Mouse (Mus musculus) kidney, postnatal 0 days (tissue): ENCODE data around the gene Rps28. TPM values are rescaled to one million over a fixed set of nuclear protein-coding genes. Genes with fewer than 3 reads are reported as not detected.

Experiments used
- ATAC-seq: fragments of 200-750 bp; cut with Nextera tagmentation; replicated peaks from 2 replicates; pipeline ENCODE4 v1.8.0; 2017; ENCODE audit warnings: low read depth, moderate number of reproducible peaks, moderate TSS enrichment, moderate library complexity; ENCODE audit not compliant: low FRiP score
- DNase-seq: peaks from one replicate; pipeline ENCODE4 v3.0.0-alpha.2; 2016; ENCODE audit warnings: low spot score
- H3K27ac ChIP-seq: fragments of 300-500 bp; sonication (generic); 2 replicates; pipeline ENCODE4 v1.5.1; 2014; ENCODE audit warnings: mild to moderate bottlenecking
- H3K27me3 ChIP-seq: fragments of 300-500 bp; sonication (generic); 2 replicates; pipeline ENCODE4 v1.6.1; 2014; ENCODE audit warnings: low read length, mixed read lengths; ENCODE audit not compliant: insufficient read depth
- H3K36me3 ChIP-seq: fragments of 300-500 bp; sonication (generic); 2 replicates; pipeline ENCODE4 v1.6.1; 2014; ENCODE audit warnings: low read length, mixed read lengths; ENCODE audit not compliant: insufficient read depth
- H3K4me1 ChIP-seq: fragments of 300-500 bp; sonication (generic); replicated peaks from 2 replicates; pipeline ENCODE4 v1.6.1; 2014; ENCODE audit warnings: antibody characterized with exemption, low read length, mixed read lengths; ENCODE audit not compliant: insufficient read depth
- H3K4me2 ChIP-seq: fragments of 300-500 bp; sonication (generic); 2 replicates; pipeline ENCODE4 v1.6.1; 2014; ENCODE audit warnings: mild to moderate bottlenecking, low read length, moderate library complexity, mixed read lengths
- H3K4me3 ChIP-seq: fragments of 300-500 bp; sonication (generic); replicated peaks from 2 replicates; pipeline ENCODE4 v1.5.1; 2014; ENCODE audit warnings: low read depth, low read length
- H3K9ac ChIP-seq: fragments of 300-500 bp; sonication (generic); 2 replicates; pipeline ENCODE4 v1.6.1; 2014; ENCODE audit warnings: low read depth, low read length
- H3K9me3 ChIP-seq: fragments of 300-500 bp; sonication (generic); replicated peaks from 2 replicates; pipeline ENCODE4 v1.6.1; 2016; ENCODE audit warnings: low read length, inconsistent platforms, mixed read lengths
- CTCF ChIP-seq: IDR thresholded peaks from 2 replicates; pipeline ENCODE4 v1.5.1; 2016; ENCODE audit warnings: antibody characterized with exemption, low read depth, mild to moderate bottlenecking, moderate library complexity
- WGBS: fragments of 180-500 bp; shearing (Covaris S2); extraction: QIAGEN DNeasy Blood & Tissue Kit; methylation state at CpG from one replicate; pipeline ENCODE4 v1.1.7; 2014; 5-methylcytosine and 5-hydroxymethylcytosine counted together
- polyA plus RNA-seq: library from polyadenylated mRNA; unstranded; fragments of >200 nt; fragmentation: Nextera tagmentation; extraction: Ambion mirVana; gene quantifications from 2 replicates; pipeline ENCODE4 v1.2.1, GENCODE M21; 2015

The Rps28 gene
- polyA plus RNA-seq, 1 experiment from 2014 or later: 1,465 TPM

DNA sequence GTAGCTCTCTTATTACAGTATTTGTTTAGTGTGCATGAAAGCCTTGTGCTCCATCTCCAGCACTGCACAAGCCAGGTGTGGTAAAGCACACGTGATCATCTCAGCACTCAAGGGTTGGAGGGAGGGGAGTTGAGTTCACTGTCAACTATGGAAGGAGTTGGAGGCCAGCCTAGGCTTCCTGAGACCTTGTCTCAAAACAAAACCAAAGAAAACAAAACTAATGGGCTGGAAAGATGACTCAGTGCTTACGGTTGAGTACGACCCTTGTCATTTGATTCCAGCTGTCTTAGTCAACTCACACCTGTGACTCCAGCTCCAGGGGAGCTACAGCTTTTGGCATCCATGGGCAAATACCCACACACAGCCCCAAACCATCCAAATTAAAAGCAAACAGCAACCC is 11.9 kb downstream of the Rps28 start:
- H3K9ac ChIP-seq: no peak overlapping the region
- H3K9me3 ChIP-seq: no peaks in the 10 kb centered on the region
- ATAC-seq (no peak), DNase-seq (peak; percentile 46)
- H3K27me3 ChIP-seq: no peaks in the 10 kb centered on the region
- no peaks in the 10 kb centered on the region for H3K36me3 ChIP-seq
- H3K4me1 ChIP-seq: peaks cover 14% of the 10 kb centered on the region; the same call in 1 of the 2 replicates
- H3K27ac ChIP-seq: peak overlapping the region; percentile 79
- peak overlapping the region; percentile 85 for H3K4me2 ChIP-seq
- WGBS: 8% methylated on average over 3 of the region's 3 CpGs
- no peak overlapping the region for H3K4me3 ChIP-seq
- TF ChIP-seq CTCF: no peak

DNA sequence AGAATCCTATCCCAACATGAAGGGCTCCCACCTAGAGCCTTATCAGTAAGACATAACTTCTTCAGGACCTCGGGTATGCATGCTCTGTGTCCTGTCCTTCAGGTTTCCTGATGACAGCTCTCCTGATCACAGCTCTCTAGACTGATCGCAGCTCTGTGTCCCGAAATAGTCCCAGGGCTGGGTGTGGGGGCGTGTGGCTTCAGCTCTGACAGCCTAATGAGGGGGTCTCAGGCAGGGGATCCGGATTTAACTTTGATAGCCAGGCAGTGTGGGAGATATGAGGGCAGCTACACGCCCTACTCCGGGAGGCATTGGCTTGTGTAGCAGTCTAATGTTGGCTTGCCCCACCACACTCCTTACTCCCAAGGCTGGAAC is 13.2 kb downstream of the Rps28 start:
- peak overlapping the region; percentile 85 for H3K4me2 ChIP-seq
- no peaks in the 10 kb centered on the region for H3K36me3 ChIP-seq
- H3K9me3 ChIP-seq: no peaks in the 10 kb centered on the region
- peak overlapping the region; percentile 59 for H3K9ac ChIP-seq
- H3K27me3 ChIP-seq: no peaks in the 10 kb centered on the region
- peak overlapping the region; percentile 81 for H3K27ac ChIP-seq
- H3K4me1 ChIP-seq: peaks cover 14% of the 10 kb centered on the region; the same call in 1 of the 2 replicates
- peak overlapping the region; percentile 59 for H3K4me3 ChIP-seq
- ATAC-seq (no peak), DNase-seq (no peak)
- TF ChIP-seq CTCF: no peak
- 4% methylated on average over 7 of the region's 7 CpGs for WGBS

DNA sequence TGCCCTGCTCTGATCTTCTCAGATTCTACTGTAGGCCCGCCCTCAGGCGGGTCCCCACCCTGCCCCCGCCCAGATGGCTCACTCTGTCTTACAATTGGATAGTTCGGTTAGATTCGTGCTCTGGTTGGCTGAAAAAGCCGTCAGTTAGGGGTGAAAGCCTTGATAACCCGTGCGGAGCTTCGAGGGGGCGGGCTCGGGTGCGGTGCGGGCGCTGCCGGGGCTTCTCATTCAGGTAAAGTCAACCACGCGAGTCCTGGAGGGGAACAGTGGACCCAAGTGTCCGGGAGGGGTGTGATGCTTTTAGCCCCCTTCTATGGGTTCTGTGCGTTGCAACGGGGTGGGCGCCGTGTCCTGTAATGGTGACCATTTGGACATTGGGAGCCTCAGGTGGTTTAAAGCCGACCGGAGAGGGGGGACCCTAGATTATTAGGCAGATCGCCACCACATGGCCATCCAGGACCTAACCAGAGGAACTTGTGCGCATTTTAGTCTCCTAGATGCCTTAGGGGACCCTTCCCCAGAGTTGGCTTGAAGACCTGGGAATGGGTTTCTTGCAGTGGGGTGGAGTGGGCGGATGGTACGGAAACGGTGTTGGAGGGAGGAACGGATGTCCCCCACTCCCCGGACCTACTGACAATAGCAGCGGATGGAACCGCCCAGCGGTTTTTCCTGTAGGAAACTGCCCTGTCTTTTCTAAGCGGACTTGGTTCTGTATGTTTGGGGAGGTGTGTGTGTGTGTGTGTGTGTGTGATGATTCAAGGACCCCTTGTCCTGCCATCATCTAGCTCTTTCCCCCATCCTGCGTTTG is 13.8 kb downstream of the Rps28 start, which contains the start of gene Kank3:
Gene Kank3 (plus strand): TSS at position 186 of the 808 bp plus-strand sequence.
- no peaks in the 10 kb centered on the region for H3K27me3 ChIP-seq
- no peaks in the 10 kb centered on the region for H3K9me3 ChIP-seq
- under 1% methylated on average over 36 of the region's 36 CpGs for WGBS
- peaks cover 14% of the 10 kb centered on the region; the same call in 1 of the 2 replicates for H3K4me1 ChIP-seq
- H3K4me3 ChIP-seq: peak within 1 kb of the TSS; percentile 59
- H3K27ac ChIP-seq: peak within 1 kb of the TSS; percentile 81
- peak within 1 kb of the TSS; percentile 85 for H3K4me2 ChIP-seq
- DNase-seq (peak; percentile 96), ATAC-seq (peak; percentile 97)
- TF ChIP-seq CTCF: 0 out of 2 replicates have a peak, but pooled peaks have one; percentile 10
- peak within 1 kb of the TSS; percentile 59 for H3K9ac ChIP-seq
- H3K36me3 ChIP-seq: no peaks in the 10 kb centered on the region

DNA sequence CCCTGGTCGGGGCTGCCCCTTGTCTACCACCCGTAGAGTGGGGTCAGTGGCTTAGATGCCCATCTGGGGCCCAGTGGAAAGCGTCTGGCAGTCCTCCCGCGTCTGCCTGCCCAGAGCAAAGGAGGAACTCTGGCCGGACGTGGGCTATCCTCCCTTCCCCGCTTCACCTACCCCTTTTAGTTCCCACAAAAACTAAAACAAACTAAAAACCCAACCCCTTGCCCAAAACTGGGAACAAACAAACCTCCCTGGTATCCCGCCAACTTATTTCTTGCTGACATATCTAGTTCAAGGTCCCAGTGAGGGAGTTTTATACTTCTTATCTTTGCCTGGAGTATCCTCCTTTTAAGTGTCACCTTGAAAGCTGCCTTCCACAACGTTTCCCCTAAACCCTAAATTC is 16.2 kb downstream of the Rps28 start:
- H3K4me2 ChIP-seq: no peak overlapping the region
- TF ChIP-seq CTCF: no peak
- no peak for DNase-seq
- H3K9me3 ChIP-seq: no peaks in the 10 kb centered on the region
- H3K27me3 ChIP-seq: no peaks in the 10 kb centered on the region
- WGBS: 29% methylated on average over 10 of the region's 10 CpGs
- H3K4me3 ChIP-seq: no peak overlapping the region
- H3K9ac ChIP-seq: no peak overlapping the region
- no peak for ATAC-seq
- no peak overlapping the region for H3K27ac ChIP-seq
- H3K36me3 ChIP-seq: no peaks in the 10 kb centered on the region
- H3K4me1 ChIP-seq: peaks cover 14% of the 10 kb centered on the region; the same call in 1 of the 2 replicates

GRCm38 (mm10) chr17:33807181-33807888 is 17.0 kb downstream of the Rps28 start:
- Histone ChIP-seq H3K9me3 (no peaks in the 10 kb centered on the region), H3K4me1 (peaks cover 5% of the 10 kb centered on the region; the same call in 1 of the 2 replicates), H3K36me3 (no peaks in the 10 kb centered on the region), H3K27ac (no peak overlapping the region), H3K4me3 (no peak overlapping the region), H3K4me2 (no peak overlapping the region), H3K9ac (no peak overlapping the region; the same call in 1 of the 2 replicates), H3K27me3 (no peaks in the 10 kb centered on the region)
- TF ChIP-seq CTCF: no peak
- WGBS: 22% methylated on average over 8 of the region's 9 CpGs
- ATAC-seq (no peak), DNase-seq (no peak)

- H3K9ac ChIP-seq: no peak overlapping the region
- no peaks in the 10 kb centered on the region for H3K9me3 ChIP-seq
- H3K27me3 ChIP-seq: no peaks in the 10 kb centered on the region
- H3K36me3 ChIP-seq: no peaks in the 10 kb centered on the region
- 39% methylated on average over 1 of the region's 1 CpGs for WGBS
- no peak overlapping the region for H3K4me3 ChIP-seq
- H3K27ac ChIP-seq: no peak overlapping the region
- no peak for TF ChIP-seq CTCF
- ATAC-seq: no peak
- no peaks in the 10 kb centered on the region for H3K4me1 ChIP-seq
- no peak overlapping the region for H3K4me2 ChIP-seq
- DNase-seq: no peak
Measured at GRCm38 (mm10) chr17:33804745-33805144, 19.6 kb downstream of the Rps28 start.
